Mouse (Mus musculus) spleen, postnatal 14 days (tissue): ENCODE results near the gene A530064D06Rik.
"Not testable (repeated sequence)": the region's sequence is repeated elsewhere in the genome, so short reads cannot be mapped to it uniquely, and the experiment has no call there.

ENCODE experiments used
- DNase-seq, 2 experiments: peaks; one replicate each; pipeline ENCODE4 v3.0.0; 2021 to 2022; ENCODE audit warnings: low spot score in 2 of 2

A530064D06Rik gene

GRCm38 (mm10) chr17:48167103-48167502 lies at the start of gene A530064D06Rik:
TSS of gene A530064D06Rik (minus strand) at chr17:48167275.
- not testable (repeated sequence) for DNase-seq

- DNase-seq: no peak
Observed at GRCm38 (mm10) chr17:48215429-48215828, 48.4 kb upstream of the A530064D06Rik start.

- DNase-seq: no peak
Observed at GRCm38 (mm10) chr17:48213511-48213910, 46.4 kb upstream of the A530064D06Rik start.

GRCm38 (mm10) chr17:48212596-48212995 lies 45.5 kb upstream of the A530064D06Rik start:
- DNase-seq: no peak

- DNase-seq: no peak
Observed at GRCm38 (mm10) chr17:48203086-48203485, 36.0 kb upstream of the A530064D06Rik start.

- no peak for DNase-seq
Observed at GRCm38 (mm10) chr17:48192366-48192765, 25.3 kb upstream of the A530064D06Rik start.

GRCm38 (mm10) chr17:48185252-48185651 lies 18.2 kb upstream of the A530064D06Rik start:
- no peak for DNase-seq

GRCm38 (mm10) chr17:48157382-48158076 lies 9.5 kb downstream of the A530064D06Rik start:
- DNase-seq: no peak

- DNase-seq: no peak
Observed at GRCm38 (mm10) chr17:48146120-48146519, 21.0 kb downstream of the A530064D06Rik start, which contains the start of gene 9830107B12Rik. TSS of gene 9830107B12Rik (minus strand) at chr17:48146268.

- no peak for DNase-seq
Observed at GRCm38 (mm10) chr17:48132810-48133209, 34.3 kb downstream of the A530064D06Rik start.

- DNase-seq: no peak
Observed at GRCm38 (mm10) chr17:48120456-48120855, 46.6 kb downstream of the A530064D06Rik start.

- peak; percentile 64 to 83 for DNase-seq
Observed at GRCm38 (mm10) chr17:48119656-48120055, 47.4 kb downstream of the A530064D06Rik start.

GRCm38 (mm10) chr17:48118570-48118969 lies 48.5 kb downstream of the A530064D06Rik start:
- DNase-seq: no peak

- no peak for DNase-seq
Observed at GRCm38 (mm10) chr17:48110547-48111287, 56.4 kb downstream of the A530064D06Rik start.

- DNase-seq: no peak
Observed at GRCm38 (mm10) chr17:48108520-48108919, 58.6 kb downstream of the A530064D06Rik start.

- peak in 1 of 2 experiments; percentile 47 for DNase-seq
Observed at GRCm38 (mm10) chr17:48107862-48108261, 59.2 kb downstream of the A530064D06Rik start.

- no peak for DNase-seq
Observed at GRCm38 (mm10) chr17:48107333-48107732, 59.7 kb downstream of the A530064D06Rik start.

- peak; percentile 50 to 70 for DNase-seq
Observed at GRCm38 (mm10) chr17:48100441-48101417, 66.3 kb downstream of the A530064D06Rik start.

GRCm38 (mm10) chr17:48099312-48099711 lies 67.8 kb downstream of the A530064D06Rik start:
- DNase-seq: no peak
